Mouse (Mus musculus) erythroblast, embryonic 14.5 days (primary cell): ENCODE measurements around the gene Sema3c.

Source experiments
- GATA1 ChIP-seq: IDR thresholded peaks from 2 replicates; pipeline ENCODE4 v1.6.1; 2012; ENCODE audit warnings: low read length, inconsistent platforms, mixed read lengths
- TAL1 ChIP-seq: IDR thresholded peaks from 3 replicates; pipeline ENCODE4 v1.6.1; 2012; ENCODE audit warnings: low read length, inconsistent platforms, mixed read lengths

DNA sequence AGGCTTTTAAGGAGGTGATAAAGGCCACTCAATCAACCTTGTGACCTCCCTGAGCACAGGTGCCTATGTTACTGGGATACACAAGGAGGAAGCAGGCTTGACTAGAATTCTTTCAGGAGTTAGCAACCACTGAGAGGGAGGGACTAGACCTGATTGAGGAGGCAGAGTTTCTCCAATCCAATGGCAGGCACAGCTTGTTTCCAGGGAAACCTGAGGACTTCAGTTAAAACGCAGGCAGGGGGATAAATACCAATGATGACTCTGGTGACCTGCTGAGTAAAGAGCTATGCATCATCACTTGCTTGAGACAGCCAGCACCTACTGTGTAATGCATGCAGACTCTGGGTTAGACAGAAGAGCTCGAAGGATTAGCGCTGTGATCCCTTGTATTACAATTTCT, 133.0 kb downstream of the Sema3c start:
- TF ChIP-seq GATA1 (no peak), TAL1 (no peak)
